8 mouse cellular contexts compared by ENCODE assay signal in the genomic region with DNA sequence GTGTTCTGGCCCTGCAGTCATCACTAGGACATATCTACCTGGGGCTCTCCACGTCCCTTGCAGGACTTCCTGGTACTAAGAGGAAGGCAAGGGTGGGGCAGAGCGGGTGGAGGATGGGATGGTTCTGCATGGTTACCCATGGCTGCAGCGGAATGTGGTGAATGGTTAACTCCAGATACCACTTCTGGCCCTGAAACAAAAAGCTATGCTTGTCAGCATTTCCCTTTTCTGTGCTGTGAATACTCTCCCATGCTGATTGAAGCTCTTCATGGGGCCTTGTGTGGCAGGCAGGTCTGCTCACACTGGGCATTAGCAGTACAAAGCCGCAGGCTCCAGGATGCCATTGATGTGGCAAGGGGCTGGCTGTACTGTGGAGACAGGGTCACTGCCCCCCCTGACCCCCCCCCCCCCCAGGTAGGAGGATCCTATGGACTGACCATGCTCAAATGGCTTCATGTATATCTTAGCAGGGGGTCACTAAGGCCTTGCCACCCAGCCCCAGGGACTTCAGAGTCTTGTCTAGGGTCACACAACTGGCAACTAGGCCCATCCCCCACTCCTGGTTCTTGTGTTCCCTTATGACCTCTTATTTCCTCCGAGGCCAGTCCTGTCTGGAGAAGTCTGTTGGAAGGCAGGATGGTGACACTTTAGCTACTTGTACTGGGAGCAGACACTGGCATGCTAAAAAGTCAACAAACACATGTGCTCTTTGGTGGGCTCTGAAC.
DNase-seq lines count a peak whose midpoint lies in the region; ATAC-seq lines count a peak whose summit lies in the region.

No protein-coding gene starts in this region.

- H3K9me3 ChIP-seq in kidney, embryonic 15.5 days (replicated peaks), result no peaks in the 10 kb centered on the region
- H3K9me3 ChIP-seq in forebrain, embryonic 13.5 days (replicated peaks), result peaks cover 4% of the 10 kb centered on the region; the same call in 1 of the 2 replicates

- peak overlapping the region; percentile 89 for H3K27ac ChIP-seq in kidney, embryonic 15.5 days
- H3K27ac ChIP-seq in forebrain, embryonic 13.5 days, result no peak overlapping the region

- DNase-seq in 416B (ENCODE audit: low read depth), result peak; percentile 40
- DNase-seq in embryo, embryonic 11 days, result peak; percentile 55
- peak; percentile 48 to 78 for DNase-seq in lung, postnatal 4 days
- DNase-seq in right cerebral cortex, postnatal 36 days (ENCODE audit: low spot score in 2 of 2), result no peak
- DNase-seq in urinary bladder, postnatal 25 days (ENCODE audit: low spot score), result no peak
- no peak for DNase-seq in adipocyte (ENCODE audit: low spot score)

- no peaks in the 10 kb centered on the region for H3K36me3 ChIP-seq in kidney, embryonic 15.5 days
- H3K36me3 ChIP-seq in forebrain, embryonic 13.5 days (ENCODE audit: poor library complexity, severe bottlenecking), result no peaks in the 10 kb centered on the region

- H3K4me3 ChIP-seq in kidney, embryonic 15.5 days (replicated peaks), result no peak overlapping the region
- no peak overlapping the region for H3K4me3 ChIP-seq in forebrain, embryonic 13.5 days

- ATAC-seq in kidney, embryonic 15.5 days (replicated peaks; ENCODE audit: low FRiP score), result peak; percentile 92
- ATAC-seq in forebrain, embryonic 13.5 days, result no peak

- peaks cover 54% of the 10 kb centered on the region for H3K4me1 ChIP-seq in kidney, embryonic 15.5 days
- no peaks in the 10 kb centered on the region for H3K4me1 ChIP-seq in forebrain, embryonic 13.5 days

- 29% methylated on average over 5 of the region's 5 CpGs for WGBS in kidney, embryonic 15.5 days
- 29% methylated on average over 5 of the region's 5 CpGs for WGBS in forebrain, embryonic 13.5 days

- 0 out of 2 replicates have a peak overlapping the region, but pooled peaks have one; percentile 3 for H3K4me2 ChIP-seq in kidney, embryonic 15.5 days
- no peak overlapping the region for H3K4me2 ChIP-seq in forebrain, embryonic 13.5 days

- no peak overlapping the region for H3K9ac ChIP-seq in kidney, embryonic 15.5 days
- H3K9ac ChIP-seq in forebrain, embryonic 13.5 days, result no peak overlapping the region

- H3K27me3 ChIP-seq in kidney, embryonic 15.5 days, result no peaks in the 10 kb centered on the region
- H3K27me3 ChIP-seq in forebrain, embryonic 13.5 days, result no peaks in the 10 kb centered on the region

Comparison
In these comparisons a context has a peak if more than half of its experiments do, and no peak if none do; other contexts are left out.
1. DNase-seq: peak in 416B (single experiment), embryo, embryonic 11 days (single experiment) and lung, postnatal 4 days (2 of 2); none in right cerebral cortex, postnatal 36 days (0 of 2), urinary bladder, postnatal 25 days (single experiment) and adipocyte (single experiment).